Mouse (Mus musculus) megakaryocyte-erythroid progenitor cell, adult 5-6 weeks (primary cell): ENCODE results near the gene Mvd. TPM values are rescaled to one million over a fixed set of nuclear protein-coding genes. Genes with fewer than 3 reads are reported as not detected.

Experiments used
- total RNA-seq, 2 experiments: library from RNA; stranded (forward) in 1 of 2; stranded (reverse) in 1 of 2; fragments of 200-1000, 215-1000 nt in 1 of 2; fragments of >200 nt in 1 of 2; fragmentation: Nextera tagmentation in 1 of 2; gene quantifications; 2 replicates each; pipeline ENCODE4 v1.2.3; 2014 to 2017

The Mvd gene
- total RNA-seq, 2 experiments from 2014 or later = 0.14 to 2.4 TPM

Other genes starting within 250 kb of the Mvd start
- gene Zfpm1, start 161.3 kb downstream of the Mvd start, total RNA-seq (2014; fragmentation: Nextera tagmentation) = 188 and 219 TPM in 2 replicates
- 43.8 and 102 TPM in 2 replicates for gene Zfpm1, start 161.3 kb downstream of the Mvd start, total RNA-seq (2017)
- gene Trhr2, start 82.7 kb downstream of the Mvd start, total RNA-seq (2014; fragmentation: Nextera tagmentation) = not detected in 2 replicates
- gene Trhr2, start 82.7 kb downstream of the Mvd start, total RNA-seq (2017) = not detected in 2 replicates
- 69.7 and 77.5 TPM in 2 replicates for gene Zc3h18, start 66.8 kb downstream of the Mvd start, total RNA-seq (2014; fragmentation: Nextera tagmentation)
- gene Zc3h18, start 66.8 kb downstream of the Mvd start, total RNA-seq (2017) = 81.4 and 93.2 TPM in 2 replicates
- not detected in 2 replicates for gene Il17c, start 21.4 kb downstream of the Mvd start, total RNA-seq (2014; fragmentation: Nextera tagmentation)
- gene Il17c, start 21.4 kb downstream of the Mvd start, total RNA-seq (2017) = not detected in 2 replicates
- 66.0 and 69.7 TPM in 2 replicates for gene Cyba, start 10.5 kb downstream of the Mvd start, total RNA-seq (2014; fragmentation: Nextera tagmentation)
- gene Cyba, start 10.5 kb downstream of the Mvd start, total RNA-seq (2017) = 25.4 and 28.7 TPM in 2 replicates
- gene Snai3, start 17.3 kb upstream of the Mvd start, total RNA-seq (2014; fragmentation: Nextera tagmentation) = 2.2 TPM in 1 of 2 replicates, not detected in the other
- gene Snai3, start 17.3 kb upstream of the Mvd start, total RNA-seq (2017) = not detected in 2 replicates
- 33.2 and 37.2 TPM in 2 replicates for gene Rnf166, start 32.6 kb upstream of the Mvd start, total RNA-seq (2014; fragmentation: Nextera tagmentation)
- 23.7 and 40.2 TPM in 2 replicates for gene Rnf166, start 32.6 kb upstream of the Mvd start, total RNA-seq (2017)
- gene Ctu2, start 32.7 kb upstream of the Mvd start, total RNA-seq (2014; fragmentation: Nextera tagmentation) = 16.4 and 31.6 TPM in 2 replicates
- 14.8 and 15.7 TPM in 2 replicates for gene Ctu2, start 32.7 kb upstream of the Mvd start, total RNA-seq (2017)
- gene Piezo1, start 107.9 kb upstream of the Mvd start, total RNA-seq (2014; fragmentation: Nextera tagmentation) = 84.0 and 93.5 TPM in 2 replicates
- gene Piezo1, start 107.9 kb upstream of the Mvd start, total RNA-seq (2017) = 31.1 and 31.5 TPM in 2 replicates
- 133 and 150 TPM in 2 replicates for gene Cdt1, start 124.6 kb upstream of the Mvd start, total RNA-seq (2014; fragmentation: Nextera tagmentation)
- gene Cdt1, start 124.6 kb upstream of the Mvd start, total RNA-seq (2017) = 34.5 and 70.6 TPM in 2 replicates
- 228 and 254 TPM in 2 replicates for gene Aprt, start 133.5 kb upstream of the Mvd start, total RNA-seq (2014; fragmentation: Nextera tagmentation)
- gene Aprt, start 133.5 kb upstream of the Mvd start, total RNA-seq (2017) = 55.1 and 106 TPM in 2 replicates
- gene Galns, start 168.0 kb upstream of the Mvd start, total RNA-seq (2014; fragmentation: Nextera tagmentation) = 21.7 and 31.5 TPM in 2 replicates
- gene Galns, start 168.0 kb upstream of the Mvd start, total RNA-seq (2017) = 3.8 and 8.2 TPM in 2 replicates
- 24.4 and 27.7 TPM in 2 replicates for gene Trappc2l, start 168.2 kb upstream of the Mvd start, total RNA-seq (2014; fragmentation: Nextera tagmentation)
- gene Trappc2l, start 168.2 kb upstream of the Mvd start, total RNA-seq (2017) = 10.2 and 19.6 TPM in 2 replicates
- not detected in 2 replicates for gene Pabpn1l, start 179.3 kb upstream of the Mvd start, total RNA-seq (2014; fragmentation: Nextera tagmentation)
- gene Pabpn1l, start 179.3 kb upstream of the Mvd start, total RNA-seq (2017) = not detected in 2 replicates